Mouse (Mus musculus): ENCODE measurements at regions not wholly inside any gene's neighbourhood (a gene's known extent, or its start where the extent isn't known, plus 50 kb on each side); places are given as distances from the start of the nearest gene placed in this dataset.
A peak's percentile ranks its signal among the peaks of the same experiment; 100 is the strongest.

DNA sequence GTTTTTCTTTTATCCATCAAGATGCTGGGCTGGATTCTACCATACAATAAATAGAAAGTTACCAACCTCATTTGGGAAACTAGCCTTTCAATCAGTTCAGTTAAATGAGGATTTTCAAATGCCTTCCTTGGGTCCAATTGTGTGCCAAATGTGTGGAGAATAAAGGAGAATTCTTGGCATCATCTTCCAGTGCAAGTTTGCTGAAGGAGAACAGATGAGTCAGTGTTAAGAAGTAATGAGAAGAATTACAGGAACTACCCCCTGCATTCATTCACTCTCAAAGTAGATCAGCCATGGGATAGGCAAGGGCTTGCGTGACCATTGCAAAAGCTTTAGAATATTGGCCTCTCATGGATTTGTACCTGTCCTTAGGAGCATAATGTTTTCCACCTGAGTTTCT lies 193.4 kb upstream of the Man1a start:
- DNase-seq (ENCODE audit: low read depth, low spot score): no peak

DNA sequence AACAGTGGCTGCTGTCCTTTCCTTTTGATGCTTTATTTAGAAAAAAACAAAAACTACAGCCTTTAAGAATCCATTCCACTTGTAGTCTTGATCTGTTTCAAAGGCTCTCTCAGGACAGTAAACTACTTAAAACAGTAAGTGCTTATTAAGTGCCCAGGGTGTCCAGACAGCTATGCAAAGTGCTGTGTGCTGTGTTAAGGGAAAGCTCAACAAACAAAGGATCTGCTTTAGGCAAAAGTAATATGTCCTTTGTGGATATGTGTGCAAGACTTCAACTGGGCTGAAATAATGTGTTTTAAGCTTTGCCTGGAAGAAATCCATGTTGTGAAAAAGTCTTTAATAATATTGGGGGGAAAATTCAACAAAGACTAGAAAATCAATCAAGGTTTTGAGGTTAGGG lies 192.9 kb upstream of the Man1a start:
- DNase-seq (ENCODE audit: low read depth, low spot score): no peak

DNA sequence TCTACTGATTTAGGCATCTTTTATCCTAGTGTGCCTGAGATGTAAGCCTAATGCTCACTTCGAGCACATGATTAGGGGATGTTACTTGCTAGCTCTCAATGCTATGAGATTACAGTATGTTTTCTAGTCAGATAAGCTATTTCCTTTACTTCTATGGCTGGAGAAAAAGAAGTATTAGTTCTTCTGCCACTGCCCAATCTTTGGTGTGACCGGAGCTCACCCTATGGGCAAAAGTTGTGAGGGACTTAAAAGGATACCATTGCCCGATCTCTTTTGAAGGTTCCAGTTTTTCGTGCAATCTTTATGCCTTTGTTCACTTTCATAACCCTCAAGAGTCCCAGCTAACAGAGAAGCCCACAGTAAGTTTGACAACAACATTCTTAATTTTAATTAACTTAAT lies 190.2 kb upstream of the Man1a start:
- no peak for DNase-seq (ENCODE audit: low read depth, low spot score)

DNA sequence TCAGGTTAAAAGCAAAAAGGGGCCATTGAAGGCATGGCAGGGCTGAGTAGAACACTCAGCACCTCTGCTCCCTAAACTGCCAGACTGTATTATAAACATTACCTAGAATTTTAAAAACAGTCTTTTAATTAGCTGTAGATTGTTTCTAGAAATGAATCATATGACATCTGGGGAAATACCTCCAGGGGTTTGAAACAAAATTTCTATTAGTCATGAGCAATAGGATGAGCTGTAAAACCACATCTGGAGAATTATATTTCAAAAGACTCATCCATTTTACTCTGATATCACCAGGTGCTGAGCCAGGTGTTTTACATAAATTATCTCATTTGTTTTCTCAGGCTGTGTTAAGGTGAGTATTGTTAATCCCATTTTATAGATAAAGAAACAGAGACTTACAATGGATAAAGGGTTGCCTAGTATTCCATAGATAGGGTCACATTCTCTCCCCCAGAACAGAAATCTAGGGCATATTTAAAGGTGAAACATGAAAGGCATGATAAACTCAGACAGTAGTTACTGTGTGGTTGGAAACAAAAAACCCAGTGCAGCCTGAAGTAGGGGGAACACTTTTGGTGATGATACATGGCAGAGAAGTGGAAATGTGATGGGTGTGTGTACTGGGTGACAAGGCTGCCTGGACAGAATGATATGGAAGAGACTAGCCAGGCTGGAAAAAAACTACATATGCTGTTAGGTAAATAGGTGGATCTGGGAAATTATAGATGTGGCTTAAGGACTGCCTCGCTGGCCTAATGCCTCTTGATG lies 178.6 kb upstream of the Man1a start:
- DNase-seq (ENCODE audit: low read depth, low spot score): no peak

DNA sequence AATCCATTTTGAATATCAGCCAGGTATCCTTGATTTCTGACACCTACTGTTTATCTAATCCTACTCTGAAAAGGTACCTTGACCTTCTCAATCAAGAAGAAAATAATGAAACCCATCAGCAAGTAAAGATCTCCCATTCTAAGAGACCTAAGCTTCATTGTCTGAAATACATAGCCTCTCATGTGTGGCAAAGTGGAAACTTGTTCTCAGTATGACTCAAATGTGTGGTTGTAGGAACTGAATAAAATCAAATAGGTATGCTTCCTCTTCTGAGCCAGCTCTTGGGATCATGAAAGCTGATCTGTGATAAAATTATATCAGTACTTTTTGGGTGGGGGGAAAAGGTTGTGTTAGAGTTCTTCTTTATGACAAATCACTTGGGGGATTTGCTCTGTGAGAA lies 168.6 kb upstream of the Man1a start:
- peak; percentile 11 for DNase-seq (ENCODE audit: low read depth, low spot score)

DNA sequence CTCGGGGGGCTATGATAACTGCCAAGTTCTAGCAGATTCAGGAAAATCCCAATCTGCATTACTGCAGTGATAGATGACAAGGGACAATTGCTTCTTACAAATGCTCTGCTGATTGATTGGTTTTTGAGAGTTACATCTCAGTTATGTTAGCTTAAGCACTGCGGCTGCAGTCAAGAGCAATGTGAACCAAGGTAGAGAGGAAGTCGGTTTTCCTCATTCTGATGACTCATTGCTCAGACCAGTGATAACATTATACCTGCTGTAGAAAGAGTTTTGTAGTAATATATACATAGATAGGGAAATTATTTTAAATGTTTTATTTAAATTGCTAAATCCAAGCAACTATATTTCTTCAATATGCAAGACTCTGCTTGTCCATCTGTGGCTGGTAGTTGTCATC lies 126.0 kb upstream of the Man1a start:
- DNase-seq (ENCODE audit: low read depth, low spot score): no peak

DNA sequence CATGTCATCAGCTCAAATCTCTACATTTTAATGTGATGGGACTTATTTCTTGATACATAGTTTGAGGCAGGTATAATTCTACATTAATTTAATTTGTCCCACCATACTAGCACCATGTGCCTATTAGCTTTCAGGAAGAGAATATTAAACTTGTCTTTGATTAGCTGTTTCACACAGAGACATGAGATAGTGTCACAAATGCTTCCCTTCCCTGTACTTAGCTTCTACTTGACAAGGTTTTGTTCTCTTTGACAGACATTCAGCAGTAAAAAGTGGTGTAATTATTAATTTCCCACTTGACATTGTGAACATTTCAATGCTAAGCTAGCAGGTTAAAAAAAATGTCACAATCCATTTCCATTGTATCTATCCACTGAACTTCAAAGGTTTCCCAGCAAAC lies 125.3 kb upstream of the Man1a start:
- DNase-seq (ENCODE audit: low read depth, low spot score): no peak

DNA sequence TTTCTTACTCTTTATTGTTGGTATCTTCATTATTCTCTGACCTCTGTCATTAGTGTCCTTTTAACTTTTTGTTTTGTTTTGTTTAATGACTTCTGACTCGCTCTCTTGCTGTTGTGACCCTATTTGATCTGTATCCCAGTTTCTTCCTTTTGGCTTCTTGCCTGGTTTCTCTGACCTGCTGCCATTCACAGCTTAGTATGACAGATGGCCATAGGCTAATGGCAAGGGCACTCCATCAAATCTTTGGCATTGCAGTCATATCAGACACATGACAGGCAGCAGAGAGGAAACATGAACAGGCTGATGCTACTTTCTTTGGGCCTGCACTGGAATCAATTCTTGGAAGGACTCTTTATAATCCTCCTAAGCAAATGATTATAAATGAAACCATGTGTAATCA lies 106.3 kb upstream of the Man1a start:
- no peak for DNase-seq (ENCODE audit: low read depth, low spot score)

DNA sequence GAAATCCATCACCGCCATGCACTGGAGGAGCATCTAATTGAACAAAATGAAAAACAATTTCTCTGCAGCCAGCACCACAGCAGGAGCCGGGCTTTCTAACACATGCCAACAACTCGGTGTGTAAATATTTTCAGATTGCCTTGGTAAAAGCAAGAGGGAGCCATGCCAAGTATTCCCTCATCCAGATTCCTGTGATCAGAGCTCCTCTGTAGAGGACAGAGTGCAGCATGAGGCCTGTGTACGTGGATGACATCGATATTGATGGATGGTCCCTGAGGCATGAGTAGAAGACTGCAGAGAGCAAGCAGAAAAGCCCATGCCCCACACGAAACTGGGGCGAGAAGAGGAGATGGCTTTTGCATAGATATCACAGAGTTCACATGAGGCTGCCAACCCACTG lies 92.9 kb upstream of the Man1a start:
- DNase-seq (ENCODE audit: low read depth, low spot score): no peak

DNA sequence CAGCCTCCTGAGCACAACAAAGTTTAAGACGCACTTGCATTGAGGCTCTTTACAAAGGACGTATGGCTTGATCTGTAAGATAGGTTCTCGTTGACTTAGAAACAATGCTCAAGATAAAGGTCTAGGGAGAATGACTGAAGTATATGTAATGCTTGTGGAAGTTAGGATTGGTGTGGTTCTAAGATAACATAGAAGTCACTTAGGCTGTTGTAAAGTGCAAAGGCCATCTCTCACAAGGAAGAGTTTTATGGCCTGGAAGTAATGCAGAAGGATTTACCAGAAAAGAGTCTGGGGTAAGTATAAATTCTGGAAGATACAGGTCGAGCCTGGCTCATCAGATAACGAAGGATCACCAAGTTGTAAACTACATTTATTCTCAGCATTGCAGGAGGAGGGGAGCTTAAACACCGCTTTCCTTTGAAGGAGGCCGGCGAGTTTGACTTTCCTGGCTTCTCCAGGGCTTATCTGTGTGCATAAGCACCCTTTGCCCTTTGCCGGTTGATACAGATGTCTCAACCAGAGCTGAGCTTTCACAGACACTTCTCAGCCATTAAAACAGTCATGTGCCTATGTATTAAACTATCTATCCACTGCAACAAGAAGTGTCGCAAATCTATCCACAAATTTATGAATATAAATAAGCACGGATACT lies 84.8 kb upstream of the Man1a start:
- DNase-seq (ENCODE audit: low read depth, low spot score): no peak

DNA sequence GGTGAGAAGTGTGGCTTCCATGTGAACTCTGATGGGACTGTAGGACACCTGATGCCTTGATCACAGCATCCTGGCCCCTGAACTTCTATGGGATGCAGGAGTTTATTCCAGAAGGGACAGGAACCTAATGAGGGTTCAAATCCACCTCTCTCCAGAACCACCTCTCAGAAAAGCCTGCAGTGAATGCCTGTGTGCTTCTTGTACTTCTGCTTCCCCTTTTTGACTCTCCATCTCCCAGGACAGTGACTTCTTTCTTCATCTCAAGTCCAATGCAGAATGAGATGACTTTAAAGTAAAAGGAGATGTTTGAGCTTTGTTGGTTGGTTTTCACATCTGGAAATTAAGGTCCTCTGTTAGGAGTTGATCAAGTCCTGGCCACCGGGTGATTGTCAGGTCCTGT lies 77.5 kb upstream of the Man1a start:
- DNase-seq (ENCODE audit: low read depth, low spot score): peak; percentile 13

DNA sequence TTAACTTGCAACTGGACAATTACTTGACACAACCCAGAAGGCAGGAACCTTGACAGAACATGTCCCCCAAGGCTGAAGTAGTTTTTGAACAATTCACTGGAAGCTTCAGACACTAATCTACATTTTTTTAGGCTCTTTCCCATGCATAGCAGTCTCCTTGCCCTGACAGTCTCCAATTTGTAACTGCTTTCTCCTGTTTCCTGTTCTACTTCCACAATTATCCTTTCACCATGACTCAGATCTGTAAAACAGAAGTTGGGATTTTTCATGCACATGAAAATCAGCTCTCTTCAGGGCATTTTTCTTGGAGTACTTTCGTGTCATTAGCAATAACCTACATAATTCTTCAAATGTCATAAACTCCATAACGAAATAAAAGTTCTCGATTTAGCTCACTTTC lies 56.2 kb upstream of the Man1a start:
- no peak for DNase-seq (ENCODE audit: low read depth, low spot score)
